Mouse (Mus musculus): Measurements from ENCODE around the gene Flad1.
"Not testable (repeated sequence)": the region's sequence is repeated elsewhere in the genome, so short reads cannot be mapped to it uniquely, and the experiment has no call there.

The Flad1 gene

DNA sequence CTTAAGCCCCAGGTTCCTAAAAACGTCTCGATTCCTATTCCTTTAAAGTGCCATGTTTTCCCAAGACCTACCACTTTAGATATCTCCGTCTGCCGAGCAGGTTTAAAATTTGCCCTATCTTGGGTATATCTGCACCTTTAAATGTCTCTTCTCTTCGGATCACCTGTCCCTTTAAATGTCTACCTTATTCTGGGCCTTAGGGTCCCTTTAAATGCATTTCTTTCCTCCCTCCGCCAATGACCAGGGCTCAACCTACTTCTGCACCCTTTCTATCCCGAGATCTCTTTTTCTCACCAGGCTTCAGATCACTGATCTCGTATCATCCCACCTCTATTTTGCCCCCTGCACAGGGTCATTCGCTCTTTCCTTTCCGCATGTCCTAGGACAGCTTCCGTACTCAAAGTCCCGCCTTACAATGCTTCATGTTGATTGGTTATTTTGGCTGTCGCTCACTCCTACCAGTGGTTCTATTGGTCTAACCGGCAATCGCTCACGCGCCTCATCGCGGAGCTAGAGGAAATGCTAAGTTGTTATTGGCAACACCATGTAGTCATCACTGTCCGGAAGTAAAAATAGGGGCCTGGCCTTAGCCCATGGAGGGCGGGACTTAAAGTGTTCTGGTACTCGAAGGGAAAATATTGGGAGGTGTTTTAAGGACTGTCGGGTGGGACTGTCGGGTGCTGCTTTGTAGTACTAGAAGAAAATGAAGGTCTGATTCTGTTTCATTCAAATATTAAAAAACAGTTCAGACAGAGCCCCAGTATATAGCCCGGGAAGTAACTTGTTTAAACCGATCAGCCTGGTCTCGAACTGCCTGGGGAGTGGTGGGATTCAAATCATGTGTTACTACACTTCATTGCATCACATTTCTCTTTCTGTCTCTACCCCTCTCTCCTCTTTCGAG, at the start of gene Flad1:
Gene Flad1 (minus strand): TSS at position 381 of the 904 bp plus-strand sequence.
- DNase-seq (ENCODE audit: low spot score): peak; percentile 100

DNA sequence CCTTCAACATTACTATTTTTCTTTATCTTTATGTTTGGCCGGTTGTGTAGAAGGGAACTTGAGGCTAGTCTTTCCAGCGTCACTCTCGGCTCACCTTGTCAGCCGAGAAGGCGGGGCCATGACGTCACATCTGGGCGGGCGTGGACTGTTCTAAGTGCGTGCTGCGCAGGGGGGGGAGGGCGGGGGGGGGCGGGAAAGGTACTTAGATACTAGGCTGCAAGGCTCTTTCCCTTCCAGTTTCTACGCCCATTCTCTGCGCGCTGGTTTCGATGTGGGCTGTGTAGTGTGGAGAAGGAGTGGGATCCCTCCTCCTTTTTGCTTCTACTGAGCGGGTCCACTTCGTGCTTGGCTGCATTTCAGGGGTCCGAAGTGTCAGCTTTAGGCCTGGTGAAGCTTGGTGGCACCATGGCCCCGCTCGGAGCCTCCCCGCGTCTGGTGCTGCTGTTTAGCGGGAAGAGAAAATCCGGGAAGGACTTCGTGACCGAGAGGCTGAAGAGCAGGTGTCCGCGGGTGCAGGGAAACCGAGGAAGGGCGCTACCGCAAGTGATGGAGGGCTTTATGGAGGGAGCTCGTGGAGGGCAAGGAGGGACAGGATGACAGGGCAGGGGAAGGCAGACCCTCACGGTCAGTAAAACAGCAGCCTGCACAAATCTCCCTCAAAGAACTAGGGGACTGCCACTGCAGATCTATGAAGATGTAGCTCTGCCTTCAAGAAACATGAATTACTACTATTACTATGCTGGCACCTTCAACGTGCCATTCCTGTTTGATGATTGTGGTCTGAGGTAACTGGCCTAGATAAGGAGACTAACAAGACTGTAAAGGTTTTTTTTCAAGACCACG, 47.5 kb upstream of the Flad1 start:
- peak; percentile 98 for DNase-seq (ENCODE audit: low spot score)

DNA sequence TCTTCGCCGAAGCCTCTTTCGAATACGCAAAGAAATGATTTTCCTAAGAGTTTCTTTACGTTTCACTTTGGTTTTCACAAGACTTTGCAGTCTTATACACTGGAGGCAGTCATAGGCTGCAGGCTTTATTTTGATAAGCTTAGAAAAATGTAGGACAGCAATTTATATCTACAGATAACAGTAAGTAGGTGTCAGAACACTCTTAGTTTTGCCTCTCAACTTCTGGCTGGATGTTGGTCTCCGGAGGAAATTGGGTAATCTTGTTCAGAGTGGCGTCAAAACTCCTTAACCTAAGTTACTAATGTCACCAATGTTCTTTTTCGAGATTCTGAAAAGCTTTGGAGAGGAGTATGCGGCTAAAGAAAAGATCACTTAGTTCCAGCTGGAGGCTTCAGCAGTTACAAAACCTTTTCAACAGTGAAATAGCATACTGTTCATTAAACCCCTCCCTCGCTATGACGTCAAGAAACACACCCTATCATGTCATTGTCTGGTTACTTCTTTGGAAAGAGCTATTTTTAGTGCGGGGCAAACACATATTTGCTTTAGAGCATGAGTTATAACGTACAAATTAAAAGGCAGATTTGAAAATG, 46.8 kb upstream of the Flad1 start:
- no peak for DNase-seq (ENCODE audit: low spot score)

DNA sequence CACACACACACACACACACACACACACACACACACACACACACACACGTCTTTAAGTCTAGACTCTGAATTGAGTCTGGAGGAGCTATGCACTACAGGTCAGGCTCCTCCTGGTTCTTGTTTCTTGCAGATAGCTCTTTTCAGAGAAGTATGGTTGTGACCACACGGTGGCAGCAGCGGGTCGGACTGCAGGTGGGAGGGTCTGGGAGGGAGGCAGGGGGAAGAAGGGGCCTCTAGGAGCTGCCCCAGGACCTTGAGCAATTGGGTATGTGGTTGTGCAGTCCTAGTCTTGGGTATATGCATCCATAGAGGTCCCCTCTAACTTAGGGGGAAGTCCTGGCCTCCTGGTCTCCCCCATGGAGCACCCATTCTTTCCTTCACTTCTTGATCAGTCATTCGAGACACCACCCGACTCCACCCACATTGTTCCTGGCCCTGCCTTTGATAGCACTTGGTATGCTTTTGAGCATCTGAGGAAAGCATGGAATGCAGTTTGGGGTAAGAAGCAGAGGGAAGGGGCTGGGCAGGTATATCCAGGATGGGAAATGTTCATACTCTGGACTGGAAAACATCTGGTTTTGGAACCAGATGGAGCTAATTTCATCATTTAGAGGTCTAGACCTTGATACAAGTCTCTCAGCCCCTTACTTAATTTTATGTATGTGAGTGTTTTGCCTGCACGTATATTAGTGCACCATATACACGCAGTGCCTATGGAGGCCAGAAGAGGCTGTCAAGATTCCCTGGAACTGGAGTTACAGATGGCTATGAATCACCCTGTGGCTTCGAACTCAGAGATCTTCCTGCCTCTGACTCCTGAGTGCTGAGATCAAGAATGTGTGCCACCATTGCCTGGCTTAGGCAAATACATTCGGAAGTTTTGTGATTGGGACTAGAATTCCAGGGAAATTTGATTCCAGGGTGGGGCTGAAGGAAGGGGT, 45.3 kb upstream of the Flad1 start:
- peak; percentile 85 for DNase-seq (ENCODE audit: low spot score)

DNA sequence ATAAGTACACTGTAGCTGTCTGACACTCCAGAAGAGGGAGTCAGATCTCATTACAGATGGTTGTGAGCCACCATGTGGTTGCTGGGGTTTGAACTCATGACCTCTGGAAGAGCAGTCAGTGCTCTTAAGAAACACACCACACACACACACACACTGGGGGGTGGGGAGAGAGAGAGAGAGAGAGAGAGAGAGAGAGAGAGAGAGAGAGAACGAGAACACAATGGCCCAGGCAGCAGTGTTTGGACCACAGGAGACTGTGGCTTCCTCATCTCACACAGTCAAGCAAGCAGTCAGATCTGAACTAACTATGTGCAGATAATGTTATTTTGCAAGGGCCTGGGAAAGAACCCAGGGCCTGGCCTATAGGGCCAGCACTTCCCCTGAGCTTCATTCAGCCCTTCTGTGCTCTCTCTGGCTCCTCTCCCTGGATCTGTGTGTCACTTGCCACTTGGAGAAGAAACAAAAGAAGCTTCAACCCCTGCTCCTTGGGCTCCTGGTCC, 44.2 kb upstream of the Flad1 start:
- no peak for DNase-seq (ENCODE audit: low spot score)

DNA sequence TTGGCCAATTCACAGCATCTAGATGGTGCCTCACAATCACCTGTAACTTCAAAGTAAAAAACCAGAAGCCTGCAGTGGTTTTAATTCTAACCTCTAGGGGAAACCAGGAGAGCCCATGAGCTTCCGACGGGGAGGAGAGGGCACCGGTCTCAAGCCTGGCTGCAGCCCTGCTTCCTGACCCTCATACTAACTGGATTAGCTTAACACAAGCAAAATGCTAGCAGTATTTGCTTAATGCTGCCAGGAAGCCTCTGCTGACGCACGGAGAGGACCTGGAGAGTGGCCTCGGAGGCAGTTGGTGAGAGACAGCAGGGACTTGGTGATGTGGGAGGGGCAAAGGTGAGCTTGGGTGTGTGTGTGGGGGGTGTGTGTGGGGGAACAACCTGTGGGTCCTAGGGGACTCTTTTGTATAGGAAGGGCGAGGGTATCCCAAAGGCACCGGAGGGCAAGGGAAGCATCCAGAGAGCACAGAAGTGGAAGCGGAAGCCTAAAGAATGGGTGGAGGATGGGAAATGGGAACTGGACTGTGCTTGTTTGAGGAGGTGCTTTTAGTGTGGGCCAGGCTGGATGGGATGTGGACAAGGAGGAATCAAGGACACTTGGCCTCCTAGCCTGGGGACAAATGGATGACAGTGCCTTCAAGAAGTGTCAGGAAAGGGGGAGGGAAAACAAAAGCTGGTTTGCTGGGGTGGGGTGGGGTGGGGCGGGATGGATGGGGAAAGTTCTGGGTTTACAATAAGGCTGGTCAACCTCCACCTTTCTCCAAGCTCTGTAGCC, 42.9 kb upstream of the Flad1 start, which contains the start of gene Pmvk:
Gene Pmvk (plus strand): TSS at position 141 of the 777 bp plus-strand sequence.
- no peak for DNase-seq (ENCODE audit: low spot score)

DNA sequence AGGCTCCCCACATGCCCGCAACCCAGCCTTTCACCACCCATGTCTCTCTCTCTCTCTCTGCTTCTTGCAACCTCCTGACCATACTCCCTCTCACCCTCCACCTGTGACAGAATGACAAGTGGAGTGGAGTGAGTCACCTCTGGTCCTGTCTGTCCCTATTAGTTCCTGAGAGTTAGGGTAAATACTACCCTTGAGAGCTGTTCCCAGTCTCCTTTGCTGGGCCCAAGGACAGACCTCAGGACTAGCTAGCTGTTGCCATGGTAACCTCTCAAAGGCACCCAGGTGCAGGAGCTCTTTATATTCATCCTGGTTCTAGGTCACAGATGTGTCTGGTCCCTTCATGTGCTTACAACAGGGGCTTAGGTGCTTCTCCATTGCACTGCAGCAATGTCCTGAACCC, 40.2 kb upstream of the Flad1 start:
- DNase-seq (ENCODE audit: low spot score): no peak

DNA sequence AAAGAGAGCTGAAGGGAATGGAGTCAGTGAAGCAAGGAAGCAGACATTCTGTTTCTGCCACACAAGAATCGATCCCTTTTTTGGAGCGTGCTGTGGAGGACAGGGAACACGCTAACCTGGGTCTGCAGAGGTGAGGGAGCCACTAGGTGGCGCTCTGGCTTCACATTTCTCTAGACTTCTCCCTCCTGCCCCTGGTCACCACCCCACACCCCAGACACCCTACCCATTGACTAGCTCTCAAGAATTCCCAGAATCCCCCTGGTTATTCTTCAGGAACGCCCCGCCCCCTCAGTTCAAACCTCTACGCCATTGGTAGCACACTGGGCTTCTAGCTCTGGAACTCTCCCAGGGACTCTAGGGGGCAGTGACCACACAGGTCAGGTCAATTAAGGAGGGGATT, 37.9 kb upstream of the Flad1 start:
- DNase-seq (ENCODE audit: low spot score): peak; percentile 82

DNA sequence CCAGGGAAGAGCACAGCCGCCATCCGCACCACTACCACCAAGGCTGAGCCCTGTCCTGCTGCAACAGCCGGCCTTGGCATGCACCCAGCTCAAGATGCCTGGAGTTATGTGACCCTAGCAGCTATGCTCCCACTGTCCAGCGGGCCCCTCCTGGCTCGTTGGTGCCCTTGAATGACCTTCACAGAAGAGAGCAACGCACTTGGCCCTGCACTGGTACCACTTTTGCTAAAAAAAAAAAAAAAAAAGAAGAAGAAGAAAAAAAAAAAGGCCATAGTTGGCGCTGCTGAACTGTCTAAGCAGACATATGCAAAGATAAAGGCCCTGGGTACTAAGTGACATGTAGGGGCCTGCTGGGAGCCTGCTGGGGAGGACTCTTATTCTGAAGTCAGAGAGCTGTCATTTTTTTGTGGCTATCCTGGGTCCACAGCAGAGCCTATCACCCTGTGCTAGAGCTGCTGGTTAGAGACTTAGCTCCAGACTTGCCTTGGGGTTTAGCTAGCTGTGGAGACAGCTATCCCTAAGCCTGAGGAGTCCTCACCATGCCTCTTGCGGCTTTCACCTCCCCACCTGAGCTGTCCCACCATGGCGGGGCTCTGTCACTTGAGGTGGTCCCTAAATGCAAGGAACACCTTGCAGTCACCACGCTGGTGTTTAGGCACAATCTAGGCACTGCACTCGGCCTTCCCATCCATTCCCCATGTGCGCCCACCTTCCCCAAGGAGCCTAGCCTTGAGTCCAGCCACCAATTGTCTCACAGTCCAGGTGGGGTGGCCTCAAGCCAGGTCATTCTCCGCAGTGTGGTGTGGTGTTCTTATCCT, 37.3 kb upstream of the Flad1 start:
- peak; percentile 53 for DNase-seq (ENCODE audit: low spot score)

DNA sequence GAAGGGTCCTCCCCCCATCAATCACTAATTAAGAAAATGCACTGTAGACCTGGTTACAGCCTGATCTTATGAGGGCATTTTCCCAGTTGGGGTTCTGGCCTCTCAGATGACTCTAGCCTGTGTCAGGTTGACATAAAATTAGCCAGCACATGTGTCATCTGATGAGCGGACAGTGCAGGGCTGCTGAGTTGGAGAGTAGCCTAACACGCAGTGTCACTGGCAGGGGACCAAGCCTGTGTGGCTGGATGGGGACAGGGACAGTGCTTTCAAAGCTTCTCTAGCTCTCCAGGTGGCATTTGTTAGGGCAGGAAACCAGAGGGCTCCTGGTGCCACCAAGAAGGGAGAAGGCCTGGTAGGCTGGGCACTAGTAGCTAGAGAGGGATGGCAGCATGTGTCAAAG, 29.0 kb upstream of the Flad1 start:
- no peak for DNase-seq (ENCODE audit: low spot score)

DNA sequence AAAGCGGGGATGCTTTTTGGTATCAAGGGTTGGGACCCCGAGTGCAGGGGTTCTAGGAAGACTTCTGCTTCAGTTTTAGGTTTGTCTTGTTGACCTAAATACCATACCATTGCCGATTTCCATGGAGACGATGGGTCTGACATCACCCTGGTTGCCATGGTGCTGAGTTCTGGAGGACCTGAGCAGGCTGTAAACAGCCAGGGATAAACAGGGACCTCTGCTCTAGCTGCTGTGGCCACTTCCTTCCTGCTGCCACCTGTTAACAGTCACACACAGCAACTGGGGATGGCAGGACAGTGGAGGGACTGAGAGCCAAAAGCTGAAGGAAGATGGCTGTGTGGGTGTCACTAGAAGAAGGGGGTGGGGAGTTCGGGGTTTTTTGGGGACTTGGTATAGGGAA, 25.6 kb upstream of the Flad1 start:
- no peak for DNase-seq (ENCODE audit: low spot score)

DNA sequence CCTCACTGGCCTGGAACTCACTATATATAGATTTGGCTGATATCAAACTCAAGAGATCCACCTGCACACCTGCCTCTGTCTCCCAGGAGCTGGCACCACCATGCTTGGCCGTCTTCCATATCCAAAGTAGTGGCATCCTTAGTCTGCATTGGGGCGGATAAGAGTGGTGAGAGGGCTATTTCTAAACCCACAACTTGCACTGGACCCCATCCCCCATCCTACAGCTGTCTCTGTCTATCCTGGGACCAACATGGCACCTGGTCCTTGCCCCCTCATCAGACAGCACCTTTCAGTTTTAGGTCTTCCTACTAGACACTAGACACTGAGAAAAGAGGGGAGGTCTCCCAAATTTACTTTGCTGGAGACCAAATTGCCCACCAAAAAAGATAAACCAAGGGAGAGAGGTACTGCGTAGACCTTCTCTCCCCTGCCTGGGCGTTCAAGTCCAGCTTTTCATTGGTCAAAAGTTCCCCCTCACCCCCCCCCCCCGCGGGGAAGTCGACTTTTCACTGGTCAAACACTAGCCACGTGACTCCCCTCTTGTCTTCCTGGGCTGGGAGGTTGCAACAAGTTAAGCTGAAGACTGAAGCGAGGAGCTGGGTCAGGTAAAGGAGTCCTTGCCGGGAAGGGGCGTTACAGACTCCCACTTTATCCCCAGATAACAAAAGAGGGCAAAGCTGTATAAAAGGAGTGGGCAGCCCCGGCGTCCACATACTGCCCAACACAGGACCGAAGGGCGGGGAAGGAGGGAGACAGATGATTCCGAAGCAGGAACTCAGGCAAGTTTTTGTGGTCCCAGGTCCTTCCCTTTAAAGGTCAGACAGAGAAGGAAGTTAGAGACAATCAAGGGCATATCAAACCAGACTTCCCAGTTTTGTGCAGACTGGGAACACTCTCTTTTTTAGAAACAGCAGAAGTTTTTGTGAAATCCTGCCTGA, 24.8 kb upstream of the Flad1 start, which contains the start of gene Pbxip1:
Gene Pbxip1 (plus strand): TSS at position 531 of the 938 bp plus-strand sequence.
- DNase-seq (ENCODE audit: low spot score): no peak

DNA sequence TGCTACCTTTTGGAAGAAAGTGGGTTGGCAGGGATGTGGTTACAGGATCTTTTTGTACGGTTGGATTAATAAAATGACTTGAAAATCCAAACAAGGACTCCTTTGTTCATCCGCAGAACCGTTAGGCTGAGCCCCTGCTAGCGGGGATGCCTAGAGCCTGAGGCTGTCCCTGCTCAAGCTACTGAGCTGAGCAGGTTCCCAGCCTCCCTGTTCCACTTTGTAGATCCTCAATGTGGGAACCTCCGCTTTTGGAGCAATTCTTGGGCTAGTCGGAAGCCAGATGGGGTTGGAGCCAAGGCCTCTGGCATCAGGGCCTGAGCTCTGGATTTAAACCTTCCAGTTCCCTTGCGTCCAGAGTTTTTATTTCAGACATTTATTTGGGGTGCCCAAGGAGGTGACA, 23.4 kb upstream of the Flad1 start:
- no peak for DNase-seq (ENCODE audit: low spot score)

DNA sequence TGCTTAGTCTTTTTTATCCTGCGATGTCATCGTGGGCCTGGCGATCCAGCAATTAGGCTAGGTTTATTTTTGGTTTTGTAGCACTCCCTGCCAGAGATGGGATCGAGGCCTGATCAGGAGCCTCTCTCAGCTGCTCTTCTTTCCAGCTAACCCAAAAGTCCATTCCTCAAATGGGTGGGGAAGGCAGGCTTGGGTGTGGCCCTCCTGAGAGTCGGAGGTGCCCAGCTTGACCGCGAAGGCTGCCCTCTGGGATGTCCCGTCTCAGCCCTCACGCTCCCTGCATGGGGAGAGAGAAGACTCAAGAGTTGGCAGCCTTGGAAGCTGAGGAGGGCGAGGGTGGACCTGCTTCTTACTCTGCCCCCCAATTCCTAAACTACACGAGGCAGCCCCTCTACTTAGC, 22.9 kb upstream of the Flad1 start:
- no peak for DNase-seq (ENCODE audit: low spot score)

DNA sequence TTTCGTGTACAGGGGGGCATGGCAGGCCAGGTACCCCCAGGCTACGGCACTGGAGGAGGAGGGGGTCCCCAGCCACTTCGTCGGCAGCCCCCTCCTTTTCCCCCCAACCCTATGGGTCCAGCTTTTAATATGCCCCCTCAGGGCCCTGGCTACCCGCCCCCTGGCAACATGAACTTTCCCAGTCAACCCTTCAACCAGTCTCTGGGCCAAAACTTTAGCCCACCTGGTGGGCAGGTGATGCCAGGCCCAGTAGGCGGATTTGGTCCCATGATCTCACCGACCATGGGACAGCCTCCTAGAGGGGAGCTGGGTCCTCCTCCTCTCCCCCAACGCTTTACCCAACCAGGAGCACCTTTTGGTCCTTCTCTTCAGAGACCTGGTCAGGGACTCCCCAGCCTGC, 20.9 kb upstream of the Flad1 start:
- no peak for DNase-seq (ENCODE audit: low spot score)

DNA sequence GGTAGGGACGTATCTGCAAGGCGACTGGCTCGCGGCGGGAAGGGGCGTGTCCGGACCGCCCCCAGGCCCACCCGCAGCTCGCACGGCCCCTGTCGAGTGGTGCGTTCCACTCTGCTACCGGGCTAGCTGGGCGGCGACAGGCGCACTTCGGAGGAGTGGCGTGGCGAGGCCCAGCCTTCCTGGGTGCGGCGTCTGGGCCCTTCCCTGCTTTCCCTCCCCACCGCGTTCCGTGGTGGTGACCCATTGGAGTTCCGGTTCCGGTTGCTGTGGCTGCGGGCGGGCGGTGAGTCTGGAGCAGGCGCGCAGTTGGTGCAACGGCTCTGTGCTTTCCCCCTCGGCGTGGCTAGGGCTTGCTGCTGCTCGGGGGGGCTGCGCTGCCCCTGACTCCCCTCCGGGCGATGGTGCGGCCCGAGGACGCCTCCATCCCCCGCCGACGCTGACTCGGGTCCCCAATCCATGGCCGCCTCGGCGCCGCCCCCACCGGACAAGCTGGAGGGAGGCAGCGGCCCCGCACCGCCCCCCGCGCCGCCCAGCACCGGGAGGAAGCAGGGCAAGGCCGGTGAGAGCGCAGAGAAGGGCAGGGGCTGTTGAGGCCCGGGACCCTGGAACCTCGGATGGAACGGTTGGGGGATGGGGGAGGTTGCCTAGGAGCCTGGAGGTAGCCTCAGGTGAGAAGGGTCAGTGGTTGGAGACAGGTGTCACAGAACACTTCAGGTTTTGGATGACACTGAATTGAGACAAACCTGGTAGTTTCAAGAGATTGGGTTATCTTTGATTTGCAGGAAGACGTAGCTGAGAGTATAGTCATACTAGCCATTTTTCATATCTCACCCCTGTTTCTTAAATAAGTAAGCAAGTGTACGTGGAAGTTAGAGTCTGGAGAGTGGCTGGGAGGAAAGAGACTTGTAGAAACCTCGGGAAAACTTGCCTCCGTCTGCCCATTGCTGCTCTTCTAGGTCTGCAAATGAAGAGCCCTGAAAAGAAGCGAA, 18.8 kb upstream of the Flad1 start, which contains the start of gene Pygo2:
Gene Pygo2 (plus strand): TSS at position 44 of the 989 bp plus-strand sequence.
- DNase-seq (ENCODE audit: low spot score): peak; percentile 87

DNA sequence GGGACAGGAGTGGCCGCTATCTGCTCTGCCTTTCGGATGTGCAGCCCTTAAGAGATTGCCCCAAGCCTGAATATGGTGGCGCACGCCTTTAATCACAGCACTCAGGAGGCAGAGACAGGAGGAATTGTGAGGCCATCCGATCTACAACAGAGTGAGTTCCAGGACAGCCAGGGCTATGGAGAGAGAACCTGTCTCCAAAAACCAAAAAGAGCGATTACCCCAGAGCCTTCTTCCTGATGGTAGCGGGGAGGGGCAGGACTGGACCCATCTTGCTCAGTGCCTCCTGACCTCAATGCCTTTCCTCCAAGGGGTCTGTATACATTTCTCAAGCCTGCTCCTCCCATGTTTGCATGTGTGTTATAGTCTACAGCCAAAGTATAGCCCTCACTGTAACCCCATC, 17.4 kb upstream of the Flad1 start:
- not testable (repeated sequence) for DNase-seq (ENCODE audit: low spot score)
